Mouse (Mus musculus) stomach, postnatal 0 days (tissue): Measurements from ENCODE around the gene Sik3. TPM values are rescaled to one million over a fixed set of nuclear protein-coding genes. Genes with fewer than 3 reads are reported as not detected.

ENCODE experiments used
- ATAC-seq: fragments of 200-750 bp; cut with Nextera tagmentation; 2 replicates; pipeline ENCODE4 v1.8.0; 2017; ENCODE audit not compliant: low FRiP score, low TSS enrichment
- DNase-seq: peaks from one replicate; pipeline ENCODE4 v3.0.0-alpha.2; 2016; ENCODE audit warnings: low spot score
- H3K27ac ChIP-seq: fragments of 300-500 bp; sonication (generic); replicated peaks from 2 replicates; pipeline ENCODE4 v1.5.1; 2014; ENCODE audit warnings: mild to moderate bottlenecking, control low read depth
- H3K27me3 ChIP-seq: fragments of 300-500 bp; sonication (generic); 2 replicates; pipeline ENCODE4 v1.6.1; 2014; ENCODE audit warnings: low read length; ENCODE audit not compliant: control insufficient read depth, insufficient read depth
- H3K36me3 ChIP-seq: fragments of 300-500 bp; sonication (generic); 2 replicates; pipeline ENCODE4 v1.6.1; 2014; ENCODE audit warnings: low read length, mixed read lengths; ENCODE audit not compliant: control insufficient read depth, insufficient read depth
- H3K4me1 ChIP-seq: fragments of 300-500 bp; sonication (generic); replicated peaks from 2 replicates; pipeline ENCODE4 v1.6.1; 2014; ENCODE audit warnings: antibody characterized with exemption; ENCODE audit not compliant: control insufficient read depth, insufficient read depth
- H3K4me2 ChIP-seq: fragments of 300-500 bp; sonication (generic); replicated peaks from 2 replicates; pipeline ENCODE4 v1.6.1; 2014; ENCODE audit warnings: low read depth, mild to moderate bottlenecking, control low read depth, moderate library complexity
- H3K4me3 ChIP-seq: fragments of 300-500 bp; sonication (generic); 2 replicates; pipeline ENCODE4 v1.5.1; 2014; ENCODE audit warnings: low read depth, low read length, control low read depth
- H3K9ac ChIP-seq: fragments of 300-500 bp; sonication (generic); 2 replicates; pipeline ENCODE4 v1.6.1; 2014; ENCODE audit warnings: mild to moderate bottlenecking, low read length, control low read depth, mixed read lengths
- H3K9me3 ChIP-seq: fragments of 300-500 bp; sonication (generic); 2 replicates; pipeline ENCODE4 v1.6.1; 2016; ENCODE audit warnings: low read length; ENCODE audit not compliant: control insufficient read depth
- CTCF ChIP-seq: IDR thresholded peaks from 2 replicates; pipeline ENCODE4 v1.5.1; 2016; ENCODE audit warnings: antibody characterized with exemption, low read depth, mild to moderate bottlenecking, moderate library complexity
- EP300 ChIP-seq: optimal IDR thresholded peaks from 2 replicates; pipeline ENCODE3; 2016; ENCODE audit warnings: antibody characterized with exemption
- WGBS: fragments of 180-500 bp; shearing (Covaris S2); extraction: QIAGEN DNeasy Blood & Tissue Kit; methylation state at CpG from one replicate; pipeline ENCODE4 v1.1.7; 2014; 5-methylcytosine and 5-hydroxymethylcytosine counted together
- polyA plus RNA-seq: library from polyadenylated mRNA; unstranded; fragments of >200 nt; fragmentation: Nextera tagmentation; extraction: Ambion mirVana; gene quantifications from 2 replicates; pipeline ENCODE4 v1.2.1, GENCODE M21; 2015

The Sik3 gene
- polyA plus RNA-seq, 1 experiment from 2014 or later = 6.8 TPM

- H3K4me2 ChIP-seq = no peak overlapping the region
- no peaks in the 10 kb centered on the region for H3K27me3 ChIP-seq
- no peak overlapping the region for H3K4me3 ChIP-seq
- no peaks in the 10 kb centered on the region for H3K36me3 ChIP-seq
- TF ChIP-seq EP300 = no peak
- no peak for TF ChIP-seq CTCF
- H3K9ac ChIP-seq = no peak overlapping the region
- H3K9me3 ChIP-seq = no peaks in the 10 kb centered on the region
- no peaks in the 10 kb centered on the region for H3K4me1 ChIP-seq
- H3K27ac ChIP-seq = no peak overlapping the region
- 59% methylated on average over 5 of the region's 5 CpGs for WGBS
- no peak for DNase-seq
- no peak for ATAC-seq
Observed at GRCm38 (mm10) chr9:46006224-46006623, 6.4 kb upstream of the Sik3 start.

GRCm38 (mm10) chr9:46008931-46009668 lies 3.5 kb upstream of the Sik3 start:
- 65% methylated on average over 7 of the region's 7 CpGs for WGBS

GRCm38 (mm10) chr9:46009669-46009983 lies 3.0 kb upstream of the Sik3 start:
- no peak for DNase-seq
- Histone ChIP-seq H3K27me3 (no peaks in the 10 kb centered on the region), H3K9me3 (no peaks in the 10 kb centered on the region), H3K36me3 (no peaks in the 10 kb centered on the region), H3K4me2 (no peak overlapping the region), H3K27ac (no peak overlapping the region), H3K4me3 (no peak overlapping the region), H3K4me1 (no peaks in the 10 kb centered on the region), H3K9ac (no peak overlapping the region)
- ATAC-seq = no peak
- no peak for TF ChIP-seq EP300
- no peak for TF ChIP-seq CTCF
- WGBS = 71% methylated on average over 1 of the region's 1 CpGs

More at GRCm38 (mm10) chr9:46008931-46009668, 3.5 kb upstream of the Sik3 start:
- TF ChIP-seq CTCF = no peak
- no peak for TF ChIP-seq EP300
- Histone ChIP-seq H3K36me3 (no peaks in the 10 kb centered on the region), H3K27me3 (no peaks in the 10 kb centered on the region), H3K9ac (no peak overlapping the region), H3K9me3 (no peaks in the 10 kb centered on the region), H3K4me1 (no peaks in the 10 kb centered on the region), H3K27ac (no peak overlapping the region), H3K4me3 (no peak overlapping the region), H3K4me2 (no peak overlapping the region)
- no peak for ATAC-seq
- DNase-seq = no peak

- 40% methylated on average over 3 of the region's 3 CpGs for WGBS
- no peak overlapping the region for H3K4me3 ChIP-seq
- DNase-seq = no peak
- no peak overlapping the region for H3K27ac ChIP-seq
- no peak overlapping the region for H3K9ac ChIP-seq
- TF ChIP-seq EP300 = no peak
- no peak for TF ChIP-seq CTCF
- no peak for ATAC-seq
- H3K27me3 ChIP-seq = no peaks in the 10 kb centered on the region
- H3K36me3 ChIP-seq = no peaks in the 10 kb centered on the region
- no peaks in the 10 kb centered on the region for H3K9me3 ChIP-seq
- H3K4me2 ChIP-seq = no peak overlapping the region
- peaks cover 3% of the 10 kb centered on the region; the same call in 1 of the 2 replicates for H3K4me1 ChIP-seq
Observed at GRCm38 (mm10) chr9:46011094-46011970, 1.3 kb upstream of the Sik3 start.

GRCm38 (mm10) chr9:46013009-46013586 lies 478 bp downstream of the Sik3 start:
- WGBS = under 1% methylated on average over 36 of the region's 46 CpGs
- ATAC-seq = peak; percentile 62

More at GRCm38 (mm10) chr9:46013009-46013586, 478 bp downstream of the Sik3 start:
- DNase-seq = no peak
- Histone ChIP-seq H3K4me3 (peak overlapping the region; percentile 98), H3K27ac (peak overlapping the region; percentile 96), H3K36me3 (no peaks in the 10 kb centered on the region), H3K27me3 (no peaks in the 10 kb centered on the region), H3K9ac (peak overlapping the region; percentile 98), H3K4me1 (peaks cover 3% of the 10 kb centered on the region; the same call in 1 of the 2 replicates), H3K4me2 (peak overlapping the region; percentile 79), H3K9me3 (no peaks in the 10 kb centered on the region)
- TF ChIP-seq EP300 = no peak
